Mouse (Mus musculus) liver, postnatal 0 days (tissue): ENCODE results near the gene Pram1. TPM values are rescaled to one million over a fixed set of nuclear protein-coding genes. Genes with fewer than 3 reads are reported as not detected.
A peak's percentile ranks its signal among the peaks of the same experiment; 100 is the strongest.

ENCODE experiments used
- ATAC-seq: fragments of 200-750 bp; cut with Nextera tagmentation; 2 replicates; pipeline ENCODE4 v1.8.0; 2017; ENCODE audit warnings: mild to moderate bottlenecking, moderate library complexity
- DNase-seq: peaks from one replicate; pipeline ENCODE4 v3.0.0-alpha.2; 2016
- H3K27ac ChIP-seq: fragments of 300-500 bp; sonication (generic); 2 replicates; pipeline ENCODE4 v1.5.1; 2014; ENCODE audit warnings: antibody characterized with exemption, moderate library complexity, mild to moderate bottlenecking, low read depth
- H3K27me3 ChIP-seq: fragments of 300-500 bp; sonication (generic); 2 replicates; pipeline ENCODE4 v1.6.1; 2014; ENCODE audit warnings: low read length, control low read depth, mixed read lengths; ENCODE audit not compliant: insufficient read depth
- H3K36me3 ChIP-seq: fragments of 300-500 bp; sonication (generic); replicated peaks from 2 replicates; pipeline ENCODE4 v1.6.1; 2014; ENCODE audit warnings: mild to moderate bottlenecking, control low read depth, low read length, moderate library complexity, mixed read lengths; ENCODE audit not compliant: insufficient read depth
- H3K4me1 ChIP-seq: fragments of 300-500 bp; sonication (generic); 2 replicates; pipeline ENCODE4 v1.6.1; 2014; ENCODE audit warnings: antibody characterized with exemption, mild to moderate bottlenecking, control low read depth; ENCODE audit not compliant: insufficient read depth
- H3K4me2 ChIP-seq: fragments of 300-500 bp; sonication (generic); 2 replicates; pipeline ENCODE4 v1.6.1; 2014; ENCODE audit warnings: low read depth, mild to moderate bottlenecking, low read length, moderate library complexity, mixed read lengths
- H3K4me3 ChIP-seq: fragments of 300-500 bp; sonication (generic); 2 replicates; pipeline ENCODE4 v1.5.1; 2014; ENCODE audit warnings: low read depth, low read length
- H3K9ac ChIP-seq: fragments of 300-500 bp; sonication (generic); replicated peaks from 2 replicates; pipeline ENCODE4 v1.6.1; 2014; ENCODE audit warnings: mild to moderate bottlenecking, moderate library complexity
- H3K9me3 ChIP-seq: fragments of 300-500 bp; sonication (generic); 2 replicates; pipeline ENCODE4 v1.6.1; 2016; ENCODE audit warnings: mild to moderate bottlenecking, control low read depth, low read length, mixed read lengths
- CTCF ChIP-seq: sonication (generic); IDR thresholded peaks from 2 replicates; pipeline ENCODE4 v1.5.1; 2016; ENCODE audit warnings: antibody characterized with exemption, low read depth
- EP300 ChIP-seq: IDR thresholded peaks from 2 replicates; pipeline ENCODE4 v1.6.1; 2016; ENCODE audit warnings: antibody characterized with exemption, low read depth, mild to moderate bottlenecking
- WGBS: fragments of 180-500 bp; shearing (Covaris S2); extraction: QIAGEN DNeasy Blood & Tissue Kit; methylation state at CpG from one replicate; pipeline ENCODE4 v1.1.7; 2014; ENCODE audit not compliant: insufficient replicate concordance; 5-methylcytosine and 5-hydroxymethylcytosine counted together
- polyA plus RNA-seq: library from polyadenylated mRNA; unstranded; fragments of >200 nt; fragmentation: Nextera tagmentation; extraction: Ambion mirVana; gene quantifications from 2 replicates; pipeline ENCODE4 v1.2.1, GENCODE M21; 2015

Gene Pram1
- polyA plus RNA-seq = 5.7 TPM in 2 replicates

GRCm38 (mm10) chr17:33637516-33638276, at the start of gene Pram1:
Gene Pram1, plus strand, starts transcription at chr17:33638056.
- DNase-seq (peak; percentile 31), ATAC-seq (peak; percentile 42)
- TF ChIP-seq CTCF = no peak
- TF ChIP-seq EP300 = no peak
- Histone ChIP-seq H3K36me3 (peaks cover 2% of the 10 kb centered on the region; the same call in 1 of the 2 replicates), H3K4me1 (peaks cover 3% of the 10 kb centered on the region), H3K4me2 (peak within 1 kb of the TSS; percentile 42), H3K9me3 (no peaks in the 10 kb centered on the region), H3K4me3 (peak within 1 kb of the TSS; percentile 19), H3K9ac (no peak within 1 kb of the TSS), H3K27ac (peak within 1 kb of the TSS; percentile 68), H3K27me3 (no peaks in the 10 kb centered on the region)
- 48% methylated on average over 4 of the region's 4 CpGs for WGBS

- ATAC-seq (no peak), DNase-seq (no peak)
- H3K4me1 ChIP-seq = no peaks in the 10 kb centered on the region
- no peak overlapping the region for H3K4me3 ChIP-seq
- H3K27ac ChIP-seq = no peak overlapping the region
- peaks cover 3% of the 10 kb centered on the region; the same call in 1 of the 2 replicates for H3K9me3 ChIP-seq
- no peaks in the 10 kb centered on the region for H3K36me3 ChIP-seq
- H3K9ac ChIP-seq = no peak overlapping the region
- TF ChIP-seq EP300 (no peak), CTCF (peak; percentile 49)
- H3K27me3 ChIP-seq = no peaks in the 10 kb centered on the region
- no peak overlapping the region for H3K4me2 ChIP-seq
These were observed 40.6 kb upstream of the Pram1 start for GRCm38 (mm10) chr17:33597271-33597670.

GRCm38 (mm10) chr17:33598506-33598905, 39.4 kb upstream of the Pram1 start:
- DNase-seq (no peak), ATAC-seq (no peak)
- no peaks in the 10 kb centered on the region for H3K4me1 ChIP-seq
- peaks cover 3% of the 10 kb centered on the region; the same call in 1 of the 2 replicates for H3K9me3 ChIP-seq
- H3K27me3 ChIP-seq = no peaks in the 10 kb centered on the region
- H3K36me3 ChIP-seq = no peaks in the 10 kb centered on the region
- no peak overlapping the region for H3K4me3 ChIP-seq
- 85% methylated on average over 5 of the region's 5 CpGs for WGBS
- no peak overlapping the region for H3K4me2 ChIP-seq
- H3K27ac ChIP-seq = no peak overlapping the region
- TF ChIP-seq EP300 (no peak), CTCF (no peak)
- H3K9ac ChIP-seq = no peak overlapping the region

- no peak for ATAC-seq
These were observed 37.9 kb upstream of the Pram1 start for GRCm38 (mm10) chr17:33599836-33600475.

GRCm38 (mm10) chr17:33600831-33601230, 37.0 kb upstream of the Pram1 start:
- 83% methylated on average over 3 of the region's 3 CpGs for WGBS
- Histone ChIP-seq H3K4me1 (no peaks in the 10 kb centered on the region), H3K9ac (no peak overlapping the region), H3K36me3 (no peaks in the 10 kb centered on the region), H3K27ac (no peak overlapping the region), H3K9me3 (peaks cover 3% of the 10 kb centered on the region; the same call in 1 of the 2 replicates), H3K4me2 (no peak overlapping the region), H3K27me3 (no peaks in the 10 kb centered on the region), H3K4me3 (no peak overlapping the region)
- TF ChIP-seq EP300 (no peak), CTCF (no peak)
- ATAC-seq (no peak), DNase-seq (no peak)

More at GRCm38 (mm10) chr17:33599836-33600475, 37.9 kb upstream of the Pram1 start:
- H3K4me2 ChIP-seq = no peak overlapping the region
- no peaks in the 10 kb centered on the region for H3K36me3 ChIP-seq
- H3K27me3 ChIP-seq = no peaks in the 10 kb centered on the region
- TF ChIP-seq CTCF (no peak), EP300 (no peak)
- H3K4me3 ChIP-seq = no peak overlapping the region
- no peaks in the 10 kb centered on the region for H3K4me1 ChIP-seq
- no peak overlapping the region for H3K27ac ChIP-seq
- no peak for DNase-seq
- 82% methylated on average over 8 of the region's 8 CpGs for WGBS
- H3K9ac ChIP-seq = no peak overlapping the region
- peaks cover 3% of the 10 kb centered on the region; the same call in 1 of the 2 replicates for H3K9me3 ChIP-seq

- peaks cover 3% of the 10 kb centered on the region; the same call in 1 of the 2 replicates for H3K9me3 ChIP-seq
- no peaks in the 10 kb centered on the region for H3K27me3 ChIP-seq
- H3K4me2 ChIP-seq = no peak overlapping the region
- H3K9ac ChIP-seq = no peak overlapping the region
- no peak overlapping the region for H3K27ac ChIP-seq
- TF ChIP-seq CTCF = no peak
- TF ChIP-seq EP300 = no peak
- DNase-seq = no peak
- no peak for ATAC-seq
- H3K4me3 ChIP-seq = no peak overlapping the region
- WGBS = 73% methylated on average over 12 of the region's 12 CpGs
- H3K36me3 ChIP-seq = no peaks in the 10 kb centered on the region
- no peaks in the 10 kb centered on the region for H3K4me1 ChIP-seq
These were observed 35.9 kb upstream of the Pram1 start for GRCm38 (mm10) chr17:33601947-33602346.
